Mouse (Mus musculus): Measurements from ENCODE around the gene Defb30. TPM values are rescaled to one million over a fixed set of nuclear protein-coding genes. Genes with fewer than 3 reads are reported as not detected.

Gene Defb30
- not detected in 2 replicates for polyA plus RNA-seq (2014; fragmentation: Nextera tagmentation; extraction: Ambion mirVana)

DNA sequence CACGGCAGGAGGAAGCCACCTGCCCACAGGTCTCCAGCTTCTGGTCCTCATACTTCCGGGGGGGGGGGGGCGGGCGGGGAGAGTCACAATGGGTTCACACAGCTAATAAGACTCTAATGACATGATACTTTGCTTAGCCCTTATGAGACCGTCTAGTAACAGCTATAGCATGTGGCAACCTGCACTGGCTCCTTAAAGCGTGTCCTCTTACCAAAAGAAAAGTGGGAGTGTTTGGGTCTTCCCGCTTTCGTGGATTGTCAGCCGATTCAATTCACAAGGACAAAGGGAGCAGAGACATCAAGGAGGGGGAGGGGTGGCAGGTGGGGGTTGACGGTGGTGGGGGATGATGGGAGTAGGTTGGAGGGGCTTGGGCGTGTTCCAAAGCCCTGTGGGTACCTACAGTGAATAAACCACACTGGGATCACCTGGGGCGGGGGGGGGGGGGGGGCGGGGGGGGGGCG is at the start of gene Defb30:
Gene Defb30, minus strand, starts transcription at position 51 of the 461 bp plus-strand sequence.
- H3K4me2 ChIP-seq (ENCODE audit: low read depth) = no peak within 1 kb of the TSS
- DNase-seq (ENCODE audit: low spot score) (no peak), ATAC-seq (ENCODE audit: insufficient read depth, low FRiP score, low TSS enrichment) (no peak)
- WGBS = 71% methylated on average over 13 of the region's 14 CpGs
- H3K27me3 ChIP-seq (ENCODE audit: control insufficient read depth, insufficient read depth, low read length) = no peaks in the 10 kb centered on the region
- no peak within 1 kb of the TSS for H3K9ac ChIP-seq (ENCODE audit: low read length)
- H3K9me3 ChIP-seq (ENCODE audit: control insufficient read depth, low read length) = no peaks in the 10 kb centered on the region
- no peaks in the 10 kb centered on the region for H3K36me3 ChIP-seq (ENCODE audit: control insufficient read depth, insufficient read depth, low read length)
- no peak within 1 kb of the TSS for H3K4me3 ChIP-seq (ENCODE audit: low read depth, low read length)
- no peaks in the 10 kb centered on the region for H3K4me1 ChIP-seq (ENCODE audit: control insufficient read depth, insufficient read depth, low read length)
- no peak within 1 kb of the TSS for H3K27ac ChIP-seq (ENCODE audit: low read depth, low read length)

DNA sequence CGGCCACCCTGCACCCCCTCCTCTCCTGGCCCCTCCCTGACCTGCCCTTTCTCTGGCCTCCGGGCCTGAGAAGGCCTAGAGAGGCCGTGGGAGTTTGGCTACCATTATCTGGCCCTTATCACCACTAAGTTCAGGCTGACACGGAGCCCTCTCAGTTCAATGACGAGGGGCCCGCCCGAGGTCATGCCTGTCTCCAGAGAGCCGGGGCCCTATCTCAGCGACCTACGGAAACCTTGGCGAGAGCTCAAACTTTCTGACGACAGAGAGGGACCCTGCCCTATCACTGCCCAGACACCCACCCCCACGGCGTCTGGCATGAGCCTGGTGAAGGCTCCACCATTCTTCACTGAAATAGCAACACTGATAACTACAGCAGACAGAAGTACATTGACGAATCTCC is 17.9 kb upstream of the Defb30 start:
- WGBS = 80% methylated on average over 15 of the region's 15 CpGs
- Histone ChIP-seq H3K36me3 (ENCODE audit: control insufficient read depth, insufficient read depth, low read length) (no peaks in the 10 kb centered on the region), H3K4me1 (ENCODE audit: control insufficient read depth, insufficient read depth, low read length) (no peaks in the 10 kb centered on the region), H3K27ac (ENCODE audit: low read depth, low read length) (no peak overlapping the region), H3K9ac (ENCODE audit: low read length) (no peak overlapping the region), H3K4me2 (ENCODE audit: low read depth) (no peak overlapping the region), H3K9me3 (ENCODE audit: control insufficient read depth, low read length) (no peaks in the 10 kb centered on the region), H3K4me3 (ENCODE audit: low read depth, low read length) (no peak overlapping the region), H3K27me3 (ENCODE audit: control insufficient read depth, insufficient read depth, low read length) (no peaks in the 10 kb centered on the region)
- ATAC-seq (ENCODE audit: insufficient read depth, low FRiP score, low TSS enrichment) (no peak), DNase-seq (ENCODE audit: low spot score) (no peak)

DNA sequence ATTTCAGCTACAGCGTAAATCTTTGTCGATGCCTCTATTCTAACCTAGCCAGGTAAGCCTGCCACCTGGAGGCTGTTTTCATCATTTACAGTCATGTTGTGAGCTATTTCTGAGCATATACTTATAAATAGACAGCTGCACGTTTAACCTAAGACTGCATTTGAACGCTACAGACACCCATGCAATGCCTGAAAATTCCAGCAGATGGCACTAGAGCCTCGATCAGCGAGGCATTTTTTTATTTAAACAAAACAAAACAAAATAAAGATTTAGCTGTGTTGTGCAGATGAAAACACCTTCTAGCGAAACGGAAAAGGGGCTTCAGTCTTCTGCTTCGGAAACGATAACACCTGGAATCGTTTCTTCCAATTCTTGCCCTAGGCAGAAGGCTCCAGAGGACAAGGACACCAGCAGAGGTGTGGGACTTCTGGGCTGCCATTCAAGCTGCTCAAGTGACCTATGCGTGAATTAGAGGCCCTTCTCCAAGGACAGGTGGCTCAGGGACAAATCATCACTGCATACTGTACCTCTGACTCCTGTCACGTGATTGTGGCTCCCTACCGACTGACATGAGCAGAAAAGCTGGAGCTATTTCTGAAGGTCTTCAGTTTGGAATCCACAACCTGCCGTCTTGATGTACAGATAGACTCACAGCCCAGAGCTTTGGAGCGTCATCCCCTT is 17.0 kb upstream of the Defb30 start:
- DNase-seq (ENCODE audit: low spot score) = peak; percentile 74
- Histone ChIP-seq H3K27ac (ENCODE audit: low read depth, low read length) (no peak overlapping the region), H3K4me1 (ENCODE audit: control insufficient read depth, insufficient read depth, low read length) (no peaks in the 10 kb centered on the region), H3K9ac (ENCODE audit: low read length) (no peak overlapping the region), H3K4me3 (ENCODE audit: low read depth, low read length) (no peak overlapping the region), H3K27me3 (ENCODE audit: control insufficient read depth, insufficient read depth, low read length) (no peaks in the 10 kb centered on the region), H3K36me3 (ENCODE audit: control insufficient read depth, insufficient read depth, low read length) (no peaks in the 10 kb centered on the region), H3K9me3 (ENCODE audit: control insufficient read depth, low read length) (no peaks in the 10 kb centered on the region), H3K4me2 (ENCODE audit: low read depth) (no peak overlapping the region)
- ATAC-seq (ENCODE audit: insufficient read depth, low FRiP score, low TSS enrichment) = no peak
- WGBS = 36% methylated on average over 16 of the region's 16 CpGs

DNA sequence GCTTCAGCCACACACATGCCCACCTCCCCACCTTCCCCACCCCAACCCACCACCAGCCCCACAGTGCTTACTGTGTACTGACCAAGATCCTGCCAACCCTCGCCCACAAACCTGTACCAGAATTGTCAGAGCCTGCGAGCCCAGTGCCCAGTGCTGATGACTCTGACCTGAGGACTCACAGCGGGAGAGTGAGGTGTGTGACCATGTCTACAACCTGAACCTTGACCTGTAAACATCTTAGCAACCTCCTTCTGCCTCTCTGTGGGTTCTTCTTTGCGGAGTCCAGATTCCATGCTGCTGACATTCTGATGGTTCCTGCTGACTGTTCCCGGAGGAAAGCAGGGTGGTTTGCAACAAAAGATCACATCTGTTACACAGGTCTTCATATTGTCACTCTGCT is 15.6 kb upstream of the Defb30 start:
- no peaks in the 10 kb centered on the region for H3K9me3 ChIP-seq (ENCODE audit: control insufficient read depth, low read length)
- H3K9ac ChIP-seq (ENCODE audit: low read length) = no peak overlapping the region
- no peak for DNase-seq (ENCODE audit: low spot score)
- WGBS = 82% methylated on average over 5 of the region's 5 CpGs
- H3K4me3 ChIP-seq (ENCODE audit: low read depth, low read length) = no peak overlapping the region
- H3K36me3 ChIP-seq (ENCODE audit: control insufficient read depth, insufficient read depth, low read length) = no peaks in the 10 kb centered on the region
- no peaks in the 10 kb centered on the region for H3K27me3 ChIP-seq (ENCODE audit: control insufficient read depth, insufficient read depth, low read length)
- H3K4me1 ChIP-seq (ENCODE audit: control insufficient read depth, insufficient read depth, low read length) = no peaks in the 10 kb centered on the region
- ATAC-seq (ENCODE audit: insufficient read depth, low FRiP score, low TSS enrichment) = no peak
- H3K4me2 ChIP-seq (ENCODE audit: low read depth) = no peak overlapping the region
- H3K27ac ChIP-seq (ENCODE audit: low read depth, low read length) = no peak overlapping the region

DNA sequence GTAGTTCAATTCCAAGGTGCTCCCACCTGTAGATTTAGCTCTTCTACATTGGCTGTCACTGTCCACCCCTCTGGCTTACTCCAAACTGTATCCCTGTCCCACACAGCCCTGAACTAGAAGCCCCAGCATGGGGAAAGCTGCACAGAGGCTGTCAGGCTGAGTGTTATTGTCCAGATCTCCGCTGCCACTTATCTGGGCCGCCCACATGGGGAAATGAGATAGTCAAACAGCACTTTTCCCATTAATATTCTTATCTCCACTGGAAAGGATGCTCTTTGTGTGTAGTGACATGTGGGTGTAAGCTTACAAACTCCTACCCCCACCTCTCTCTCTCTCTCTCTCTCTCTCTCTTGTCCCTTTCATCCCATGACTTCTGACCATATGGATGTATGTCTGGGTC is 12.4 kb upstream of the Defb30 start:
- no peak overlapping the region for H3K4me2 ChIP-seq (ENCODE audit: low read depth)
- no peaks in the 10 kb centered on the region for H3K4me1 ChIP-seq (ENCODE audit: control insufficient read depth, insufficient read depth, low read length)
- DNase-seq (ENCODE audit: low spot score) (no peak), ATAC-seq (ENCODE audit: insufficient read depth, low FRiP score, low TSS enrichment) (no peak)
- H3K9ac ChIP-seq (ENCODE audit: low read length) = no peak overlapping the region
- WGBS = 81% methylated on average over 2 of the region's 2 CpGs
- H3K27me3 ChIP-seq (ENCODE audit: control insufficient read depth, insufficient read depth, low read length) = no peaks in the 10 kb centered on the region
- no peaks in the 10 kb centered on the region for H3K36me3 ChIP-seq (ENCODE audit: control insufficient read depth, insufficient read depth, low read length)
- no peaks in the 10 kb centered on the region for H3K9me3 ChIP-seq (ENCODE audit: control insufficient read depth, low read length)
- no peak overlapping the region for H3K4me3 ChIP-seq (ENCODE audit: low read depth, low read length)
- H3K27ac ChIP-seq (ENCODE audit: low read depth, low read length) = no peak overlapping the region

DNA sequence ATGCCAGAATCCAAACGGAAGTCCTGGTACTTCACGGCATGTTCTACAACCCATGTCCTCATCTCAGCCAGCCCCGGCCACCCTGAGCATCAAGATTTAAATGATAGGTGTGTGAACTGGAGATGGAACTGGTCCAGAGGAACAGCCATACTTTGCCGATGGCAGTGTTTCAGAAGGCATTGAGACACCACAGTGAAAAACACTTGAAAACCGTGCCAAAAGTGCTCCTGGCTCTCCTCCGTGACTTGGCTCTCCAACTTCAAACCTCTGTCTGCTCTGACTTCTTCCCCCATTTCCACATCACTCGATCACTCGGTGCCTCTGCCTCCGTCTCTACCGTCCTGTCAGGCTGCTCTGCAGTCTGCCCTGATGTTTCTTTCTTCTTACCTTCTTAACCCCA is 10.6 kb upstream of the Defb30 start:
- Histone ChIP-seq H3K9me3 (ENCODE audit: control insufficient read depth, low read length) (no peaks in the 10 kb centered on the region), H3K9ac (ENCODE audit: low read length) (no peak overlapping the region), H3K27me3 (ENCODE audit: control insufficient read depth, insufficient read depth, low read length) (no peaks in the 10 kb centered on the region), H3K4me1 (ENCODE audit: control insufficient read depth, insufficient read depth, low read length) (no peaks in the 10 kb centered on the region), H3K4me3 (ENCODE audit: low read depth, low read length) (no peak overlapping the region), H3K27ac (ENCODE audit: low read depth, low read length) (no peak overlapping the region), H3K36me3 (ENCODE audit: control insufficient read depth, insufficient read depth, low read length) (no peaks in the 10 kb centered on the region), H3K4me2 (ENCODE audit: low read depth) (no peak overlapping the region)
- WGBS = 88% methylated on average over 10 of the region's 10 CpGs
- DNase-seq (ENCODE audit: low spot score) (no peak), ATAC-seq (ENCODE audit: insufficient read depth, low FRiP score, low TSS enrichment) (no peak)

DNA sequence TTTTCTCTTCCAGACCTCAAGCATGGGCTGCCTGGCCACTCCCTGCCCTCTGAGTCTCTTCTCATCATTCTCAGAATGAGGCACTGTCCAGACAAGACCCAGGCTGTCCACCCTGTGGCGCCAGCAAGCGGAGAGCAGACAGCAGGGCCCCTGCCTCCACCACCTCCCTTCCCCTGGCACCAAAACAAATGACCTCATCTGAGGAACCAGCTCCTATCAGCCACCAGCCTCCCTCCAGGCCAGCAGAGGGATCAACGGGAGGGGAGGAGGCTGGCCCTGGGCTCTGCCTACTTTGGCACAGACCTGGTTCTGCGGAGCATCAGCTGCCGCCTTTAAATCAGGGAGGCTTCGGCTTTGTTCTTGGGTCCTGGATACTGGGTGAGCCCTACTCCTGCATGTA is 5.0 kb upstream of the Defb30 start:
- Histone ChIP-seq H3K27me3 (ENCODE audit: control insufficient read depth, insufficient read depth, low read length) (no peaks in the 10 kb centered on the region), H3K36me3 (ENCODE audit: control insufficient read depth, insufficient read depth, low read length) (no peaks in the 10 kb centered on the region), H3K9me3 (ENCODE audit: control insufficient read depth, low read length) (no peaks in the 10 kb centered on the region), H3K4me2 (ENCODE audit: low read depth) (no peak overlapping the region), H3K4me1 (ENCODE audit: control insufficient read depth, insufficient read depth, low read length) (no peaks in the 10 kb centered on the region), H3K4me3 (ENCODE audit: low read depth, low read length) (no peak overlapping the region), H3K9ac (ENCODE audit: low read length) (no peak overlapping the region), H3K27ac (ENCODE audit: low read depth, low read length) (no peak overlapping the region)
- ATAC-seq (ENCODE audit: insufficient read depth, low FRiP score, low TSS enrichment) (no peak), DNase-seq (ENCODE audit: low spot score) (peak; percentile 19)
- 48% methylated on average over 6 of the region's 6 CpGs for WGBS

DNA sequence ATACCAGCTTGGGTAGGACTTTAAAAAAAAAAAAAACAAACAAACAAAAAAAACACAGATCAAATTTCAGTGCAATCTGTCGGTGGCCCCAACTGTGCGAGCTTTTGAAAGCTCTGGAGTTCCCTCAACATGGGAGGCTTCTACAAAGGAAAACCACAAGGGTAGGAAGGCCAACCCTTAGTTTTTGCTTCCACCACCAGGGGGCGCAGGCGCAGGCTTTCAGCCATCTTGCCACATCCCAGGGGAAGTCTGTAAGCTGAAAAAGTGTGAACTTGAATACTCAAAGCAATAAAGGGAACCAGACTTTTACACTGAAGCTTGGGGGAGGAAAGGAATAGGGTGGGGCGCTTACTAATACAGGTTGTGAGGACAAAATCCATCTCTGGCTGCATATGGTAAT is 1.0 kb upstream of the Defb30 start:
- no peak overlapping the region for H3K27ac ChIP-seq (ENCODE audit: low read depth, low read length)
- H3K9ac ChIP-seq (ENCODE audit: low read length) = no peak overlapping the region
- ATAC-seq (ENCODE audit: insufficient read depth, low FRiP score, low TSS enrichment) = no peak
- no peaks in the 10 kb centered on the region for H3K36me3 ChIP-seq (ENCODE audit: control insufficient read depth, insufficient read depth, low read length)
- H3K4me3 ChIP-seq (ENCODE audit: low read depth, low read length) = no peak overlapping the region
- H3K27me3 ChIP-seq (ENCODE audit: control insufficient read depth, insufficient read depth, low read length) = no peaks in the 10 kb centered on the region
- no peak overlapping the region for H3K4me2 ChIP-seq (ENCODE audit: low read depth)
- H3K4me1 ChIP-seq (ENCODE audit: control insufficient read depth, insufficient read depth, low read length) = no peaks in the 10 kb centered on the region
- peak; percentile 59 for DNase-seq (ENCODE audit: low spot score)
- WGBS = 34% methylated on average over 5 of the region's 5 CpGs
- no peaks in the 10 kb centered on the region for H3K9me3 ChIP-seq (ENCODE audit: control insufficient read depth, low read length)

DNA sequence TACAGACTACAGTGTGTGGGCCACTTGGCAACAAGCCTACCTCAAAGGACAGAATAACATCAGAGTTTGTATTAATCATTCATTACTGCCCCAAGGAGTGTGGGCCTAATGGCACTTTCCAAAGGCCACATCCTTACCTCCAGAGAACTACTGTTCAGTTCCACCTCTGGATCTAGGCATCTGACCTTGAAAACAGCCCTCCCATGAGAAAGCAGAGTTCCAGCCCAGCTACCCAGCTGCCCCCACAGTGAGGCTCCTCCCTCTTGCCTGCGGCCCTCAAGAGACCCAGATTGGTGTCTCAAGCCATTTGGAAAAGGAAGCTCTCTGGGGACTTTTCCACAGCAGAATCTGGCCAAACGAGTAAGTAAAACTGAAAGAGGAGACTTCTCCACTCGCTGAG is 3.1 kb downstream of the Defb30 start, which contains the start of gene Defb42:
Gene Defb42, plus strand, starts transcription at position 301 of the 400 bp plus-strand sequence.
- no peak within 1 kb of the TSS for H3K4me2 ChIP-seq (ENCODE audit: low read depth)
- no peak within 1 kb of the TSS for H3K9ac ChIP-seq (ENCODE audit: low read length)
- H3K36me3 ChIP-seq (ENCODE audit: control insufficient read depth, insufficient read depth, low read length) = no peaks in the 10 kb centered on the region
- H3K9me3 ChIP-seq (ENCODE audit: control insufficient read depth, low read length) = no peaks in the 10 kb centered on the region
- H3K27ac ChIP-seq (ENCODE audit: low read depth, low read length) = no peak within 1 kb of the TSS
- WGBS = 73% methylated on average over 3 of the region's 3 CpGs
- DNase-seq (ENCODE audit: low spot score) (no peak), ATAC-seq (ENCODE audit: insufficient read depth, low FRiP score, low TSS enrichment) (no peak)
- H3K4me1 ChIP-seq (ENCODE audit: control insufficient read depth, insufficient read depth, low read length) = no peaks in the 10 kb centered on the region
- H3K27me3 ChIP-seq (ENCODE audit: control insufficient read depth, insufficient read depth, low read length) = no peaks in the 10 kb centered on the region
- H3K4me3 ChIP-seq (ENCODE audit: low read depth, low read length) = no peak within 1 kb of the TSS
